Mouse (Mus musculus): ENCODE results near the gene Vmn1r183.
"Not testable (repeated sequence)": the region's sequence is repeated elsewhere in the genome, so short reads cannot be mapped to it uniquely, and the experiment has no call there.

The Vmn1r183 gene

GRCm38 (mm10) chr7:24052660-24053304 lies at the start of gene Vmn1r183:
TSS of gene Vmn1r183 (plus strand) at chr7:24053254.
- DNase-seq (ENCODE audit: low read depth, low spot score), result no peak

DNA sequence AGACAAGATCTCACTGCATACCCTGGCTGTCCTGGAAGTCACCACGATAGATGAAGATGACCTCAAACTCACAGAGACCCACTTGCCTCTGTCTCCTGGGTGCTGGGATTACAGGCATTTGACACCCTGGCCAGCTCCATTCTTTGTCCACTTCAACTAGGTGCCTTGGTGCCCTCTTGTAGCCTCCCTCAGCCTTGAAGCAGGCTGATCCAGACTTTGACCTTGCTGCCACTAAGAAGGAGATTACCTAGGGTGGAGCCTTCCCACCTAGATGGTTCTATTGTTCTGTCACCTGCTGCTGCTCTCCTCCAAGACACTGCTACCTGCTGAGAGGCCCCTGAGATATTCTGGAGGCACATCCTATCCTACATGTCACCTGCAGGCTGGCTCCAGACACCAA lies 21.4 kb downstream of the Vmn1r183 start:
- DNase-seq (ENCODE audit: low read depth, low spot score), result not testable (repeated sequence)

DNA sequence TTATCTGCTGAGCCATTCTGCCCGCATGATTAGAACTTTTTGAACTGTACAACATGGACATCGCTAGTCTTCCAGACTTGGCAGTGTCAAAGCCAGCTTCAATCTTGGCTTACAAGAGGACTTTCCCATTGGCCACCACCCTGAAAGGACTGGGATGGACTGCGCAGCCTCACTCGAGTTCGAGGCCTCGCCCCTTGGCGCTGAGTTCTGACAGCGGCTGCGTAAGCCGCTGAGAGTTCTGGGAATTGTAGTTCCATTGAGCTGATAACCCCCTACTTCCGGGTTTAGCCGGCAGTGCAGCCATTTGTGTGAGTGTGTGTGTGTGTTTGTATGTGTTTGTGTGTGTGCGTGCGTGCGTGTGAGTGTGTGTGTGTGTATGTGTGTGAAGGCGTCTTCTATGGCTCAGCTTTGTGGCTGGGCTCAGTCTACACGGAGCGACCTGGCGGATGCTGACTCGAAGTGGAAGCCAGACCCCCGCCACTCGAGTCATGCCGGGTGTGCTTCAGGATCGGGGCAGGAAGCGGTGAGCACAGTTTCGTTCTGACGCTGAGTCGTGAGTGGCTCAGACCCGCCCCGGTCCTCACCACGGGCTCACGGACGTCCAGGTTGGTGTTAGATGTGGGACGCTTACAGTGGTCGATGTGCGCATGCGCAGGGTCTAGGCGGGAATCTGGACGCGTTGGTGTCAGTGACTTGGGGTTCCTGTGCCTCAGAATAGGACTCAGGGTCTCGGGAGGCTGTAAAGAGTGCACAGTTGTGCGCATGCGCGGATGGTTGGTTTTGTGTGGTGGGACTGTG lies 28.8 kb downstream of the Vmn1r183 start, which contains the start of gene Zfp180:
Zfp180 (plus strand) TSS at position 291 of the 798 bp plus-strand sequence.
- DNase-seq (ENCODE audit: low read depth, low spot score), result peak; percentile 97

DNA sequence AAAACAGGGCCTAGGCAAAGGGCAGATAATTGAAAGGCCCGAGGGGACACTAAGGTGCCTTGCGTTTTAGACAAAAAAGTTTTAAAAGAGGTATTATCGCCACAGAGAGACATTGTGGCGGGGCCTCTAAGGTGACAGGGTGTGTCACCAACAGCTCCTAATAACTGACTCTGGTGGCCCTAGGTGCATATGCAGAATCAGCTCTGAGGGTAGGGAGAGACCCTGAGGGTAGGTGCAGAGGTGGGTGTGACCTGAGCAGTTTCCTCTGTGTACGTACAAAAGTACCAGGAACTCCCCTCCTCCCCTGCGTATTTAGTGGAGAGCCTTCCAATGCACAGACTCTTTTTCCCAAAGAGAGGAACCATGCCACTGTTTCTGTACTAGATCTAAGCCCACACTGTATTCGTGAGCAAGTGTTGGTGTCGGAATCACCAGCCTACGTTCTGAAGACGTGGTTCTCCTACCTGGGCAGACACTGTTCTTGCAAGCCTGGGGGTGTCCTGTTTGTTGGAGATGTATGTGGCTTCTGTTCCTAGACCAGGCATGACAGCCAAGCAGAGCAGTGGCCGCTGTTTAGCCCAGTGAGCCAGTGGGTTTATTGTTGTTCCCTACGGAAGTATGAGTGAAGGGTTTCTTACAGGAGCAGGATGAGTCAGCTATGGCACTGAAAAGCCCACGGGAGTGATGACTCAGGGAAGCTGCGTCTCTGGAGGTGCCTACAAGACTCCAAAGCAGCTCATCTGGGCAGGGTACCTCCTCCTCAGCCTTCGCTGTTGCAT lies 29.6 kb downstream of the Vmn1r183 start:
- DNase-seq (ENCODE audit: low read depth, low spot score), result no peak

DNA sequence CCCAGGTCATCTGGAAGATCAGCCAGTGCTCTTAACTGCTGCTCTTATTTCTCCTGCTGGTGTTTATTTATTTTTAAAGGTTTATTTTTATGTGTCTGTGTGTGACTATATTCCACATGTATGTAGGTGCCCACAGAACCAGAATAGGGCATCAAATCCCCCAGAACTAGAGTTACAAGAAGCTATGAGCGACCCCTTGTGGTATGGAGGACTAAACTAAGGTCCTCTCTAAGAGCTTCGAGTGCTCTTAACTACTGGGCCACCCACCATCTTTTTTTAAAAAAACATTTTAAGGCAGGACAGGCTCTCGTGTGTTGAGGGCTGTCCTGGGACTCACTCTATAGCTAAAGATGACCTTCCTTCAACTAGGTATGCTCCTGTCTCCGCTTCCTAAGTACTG lies 33.8 kb downstream of the Vmn1r183 start:
- no peak for DNase-seq (ENCODE audit: low read depth, low spot score)

- no peak for DNase-seq (ENCODE audit: low read depth, low spot score)
Observed at GRCm38 (mm10) chr7:24087485-24088125, 34.6 kb downstream of the Vmn1r183 start.

- no peak for DNase-seq (ENCODE audit: low read depth, low spot score)
Observed at GRCm38 (mm10) chr7:24104403-24104802, 51.3 kb downstream of the Vmn1r183 start.

DNA sequence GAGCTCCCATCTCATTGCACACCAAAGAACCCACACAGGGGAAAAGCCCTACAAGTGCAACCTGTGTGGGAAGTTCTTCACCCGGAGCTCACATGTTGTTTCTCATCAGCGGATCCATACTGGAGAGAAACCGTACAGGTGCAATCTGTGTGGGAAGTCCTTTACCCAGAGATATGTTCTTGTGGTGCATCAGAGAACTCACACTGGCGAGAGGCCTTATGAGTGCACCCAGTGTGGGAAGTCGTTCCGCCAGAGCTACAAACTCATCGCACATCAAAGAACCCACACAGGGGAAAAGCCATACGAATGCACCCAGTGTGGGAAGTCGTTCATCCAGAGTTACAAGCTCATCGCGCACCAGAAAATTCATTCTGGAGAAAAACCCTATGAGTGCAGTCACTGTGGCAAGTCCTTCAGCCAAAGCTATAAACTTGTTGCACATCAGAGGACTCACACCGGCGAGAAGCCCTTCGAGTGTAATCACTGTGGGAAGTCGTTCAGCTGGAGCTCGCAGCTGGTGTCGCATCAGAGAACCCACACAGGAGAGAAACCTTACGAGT lies 52.2 kb downstream of the Vmn1r183 start:
- no peak for DNase-seq (ENCODE audit: low read depth, low spot score)

DNA sequence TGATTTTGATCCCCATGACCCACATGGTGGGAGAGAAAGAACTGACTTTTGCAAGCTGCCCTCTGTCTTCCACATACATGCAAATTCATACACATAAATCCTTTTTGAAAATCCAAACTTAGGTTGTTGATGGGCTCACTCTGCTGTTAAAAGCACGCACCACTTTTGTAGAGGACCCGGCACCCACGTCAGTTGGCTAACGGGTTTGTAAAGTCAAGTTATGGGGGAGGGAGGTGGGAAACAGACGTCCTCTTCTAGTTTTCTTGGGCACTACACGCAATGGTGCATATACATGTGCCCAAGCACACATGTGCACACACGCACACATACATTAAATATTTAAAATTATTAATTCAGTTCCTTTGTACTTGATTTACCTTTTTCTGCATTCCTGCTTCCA lies 57.8 kb downstream of the Vmn1r183 start:
- no peak for DNase-seq (ENCODE audit: low read depth, low spot score)

DNA sequence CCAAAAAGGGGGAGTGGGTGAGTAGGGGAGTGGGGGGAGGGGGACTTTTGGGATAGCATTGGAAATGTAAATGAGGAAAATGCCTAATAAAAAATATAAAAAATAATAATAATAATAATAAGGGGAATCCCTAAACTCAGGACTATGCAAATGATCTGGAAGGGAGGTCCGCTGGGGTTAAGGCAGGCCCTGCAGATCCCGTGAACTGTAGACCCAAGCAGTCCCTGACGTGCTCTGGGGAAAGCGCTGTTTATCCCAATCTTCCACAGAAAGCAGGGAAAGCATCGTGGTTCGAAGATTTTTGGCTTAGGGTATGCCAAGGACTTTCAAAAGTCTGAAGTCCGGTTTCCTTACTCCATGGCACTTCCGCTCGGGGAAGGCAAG lies 58.7 kb downstream of the Vmn1r183 start:
- DNase-seq (ENCODE audit: low read depth, low spot score), result no peak

DNA sequence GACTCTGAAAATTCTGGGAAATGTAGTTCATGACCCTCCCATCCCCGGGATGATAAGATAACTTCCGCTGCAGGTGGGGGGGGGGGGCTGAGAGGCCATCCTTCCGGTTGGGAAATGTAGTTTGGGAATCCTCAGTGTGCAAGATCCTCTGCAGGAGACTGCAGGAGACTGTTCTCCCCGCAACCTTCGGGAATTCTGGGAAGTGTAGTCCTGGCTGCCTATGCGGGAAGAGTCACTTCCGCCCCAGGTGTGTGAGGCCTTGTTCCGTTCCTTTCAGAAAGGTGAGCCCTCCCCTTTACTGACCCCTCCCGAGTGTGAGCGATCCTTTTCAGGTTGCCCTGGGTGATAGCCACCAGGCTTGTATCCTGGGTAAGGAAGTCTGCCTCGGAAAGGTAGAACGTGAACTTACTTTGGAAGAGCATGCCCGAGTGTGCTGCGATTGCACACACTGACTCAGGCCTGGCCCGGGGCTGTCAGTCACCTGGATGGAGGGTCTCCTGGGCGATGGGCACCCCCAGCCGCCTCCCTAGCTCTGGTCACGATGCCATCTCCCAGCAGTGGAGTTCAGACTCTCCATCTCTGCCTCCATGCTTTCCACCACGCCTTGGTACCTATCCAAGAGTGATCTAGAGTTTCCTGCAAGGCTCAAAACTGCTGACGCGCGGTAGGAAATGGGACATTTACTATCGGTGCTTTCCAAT lies 59.3 kb downstream of the Vmn1r183 start, which contains the start of gene Zfp112:
Zfp112 (plus strand) TSS at position 159 of the 701 bp plus-strand sequence.
- peak; percentile 90 for DNase-seq (ENCODE audit: low read depth, low spot score)

GRCm38 (mm10) chr7:24113001-24113400 lies 59.9 kb downstream of the Vmn1r183 start:
- DNase-seq (ENCODE audit: low read depth, low spot score), result no peak
